Mouse (Mus musculus) urinary bladder, postnatal 36 days (tissue): Measurements from ENCODE around the gene Lrr1.
"Not testable (repeated sequence)": the region's sequence is repeated elsewhere in the genome, so short reads cannot be mapped to it uniquely, and the experiment has no call there.

Source experiments
- DNase-seq, 2 experiments: peaks; one replicate each; pipeline ENCODE4 v3.0.0; 2022; ENCODE audit warnings: low spot score in 2 of 2, mixed read lengths in 1 of 2

Lrr1 gene

GRCm38 (mm10) chr12:69164904-69165303 lies 3.7 kb upstream of the Lrr1 start:
- DNase-seq, result no peak

GRCm38 (mm10) chr12:69166861-69167581 lies 1.6 kb upstream of the Lrr1 start:
- not testable (repeated sequence) for DNase-seq

- no peak for DNase-seq
These were observed 756 bp upstream of the Lrr1 start for GRCm38 (mm10) chr12:69167656-69168460.

GRCm38 (mm10) chr12:69171307-69171706 lies 2.7 kb downstream of the Lrr1 start:
- DNase-seq, result no peak

GRCm38 (mm10) chr12:69175975-69176374 lies 7.4 kb downstream of the Lrr1 start:
- DNase-seq, result no peak

GRCm38 (mm10) chr12:69177526-69177925 lies 8.9 kb downstream of the Lrr1 start:
- DNase-seq, result no peak

GRCm38 (mm10) chr12:69179371-69179770 lies 10.8 kb downstream of the Lrr1 start:
- no peak for DNase-seq

GRCm38 (mm10) chr12:69181800-69182199 lies 13.2 kb downstream of the Lrr1 start:
- DNase-seq, result no peak

GRCm38 (mm10) chr12:69183583-69184308 lies 15.1 kb downstream of the Lrr1 start, which contains the start of the genes Rpl36al and Mgat2:
TSS of gene Rpl36al (minus strand) at chr12:69184083.
TSS of gene Mgat2 (plus strand) at chr12:69184157.
- peak; percentile 99 for DNase-seq

GRCm38 (mm10) chr12:69184342-69185295 lies 16.0 kb downstream of the Lrr1 start:
- peak; percentile 32 to 63 for DNase-seq

- no peak for DNase-seq
These were observed 16.8 kb downstream of the Lrr1 start for GRCm38 (mm10) chr12:69185371-69185770.

GRCm38 (mm10) chr12:69186811-69187471 lies 18.3 kb downstream of the Lrr1 start:
- DNase-seq, result no peak

- DNase-seq, result no peak
These were observed 21.5 kb downstream of the Lrr1 start for GRCm38 (mm10) chr12:69190074-69190473.

- no peak for DNase-seq
These were observed 21.9 kb downstream of the Lrr1 start for GRCm38 (mm10) chr12:69190522-69190921.

- DNase-seq, result no peak
These were observed 22.8 kb downstream of the Lrr1 start for GRCm38 (mm10) chr12:69191396-69191795.

GRCm38 (mm10) chr12:69192637-69193036 lies 24.0 kb downstream of the Lrr1 start:
- DNase-seq, result no peak

- peak; percentile 55 to 62 for DNase-seq
These were observed 28.1 kb downstream of the Lrr1 start, which contains the start of gene Gm49383 for GRCm38 (mm10) chr12:69196444-69197377. TSS of gene Gm49383 (minus strand) at chr12:69197104.

GRCm38 (mm10) chr12:69197378-69198163 lies 29.0 kb downstream of the Lrr1 start:
- DNase-seq, result peak; percentile 42 to 44
